Mouse (Mus musculus) CH12.LX (cell line): Measurements from ENCODE around the gene E430018J23Rik.

Experiments used
- CTCF ChIP-seq, 2 experiments: IDR thresholded peaks in 1 of 2; conservative IDR thresholded peaks in 1 of 2; 2 replicates each; pipeline ENCODE4 v1.5.1; 2011 to 2012; ENCODE audit warnings: low read depth in 2 of 2, low read length in 2 of 2, improper control_type of control experiment in 1 of 2, inconsistent platforms in 1 of 2, mild to moderate bottlenecking in 1 of 2, moderate library complexity in 1 of 2
- ELF1 ChIP-seq: IDR thresholded peaks from 2 replicates; pipeline ENCODE4 v1.6.1; 2014; ENCODE audit warnings: low read depth, mild to moderate bottlenecking, inconsistent platforms, low read length, improper control_type of control experiment
- MAX ChIP-seq: IDR thresholded peaks from 2 replicates; pipeline ENCODE4 v1.6.1; 2011; ENCODE audit warnings: low read length, improper control_type of control experiment
- NRF1 ChIP-seq: IDR thresholded peaks from 2 replicates; pipeline ENCODE4 v1.6.1; 2014; ENCODE audit warnings: low read depth, mild to moderate bottlenecking, inconsistent platforms, low read length, improper control_type of control experiment, moderate library complexity
- POLR2A ChIP-seq: IDR thresholded peaks from 2 replicates; pipeline ENCODE4 v1.6.1; 2011; ENCODE audit warnings: low read depth, mild to moderate bottlenecking, improper control_type of control experiment, low read length
- POLR2AphosphoS2 ChIP-seq: IDR thresholded peaks from 2 replicates; pipeline ENCODE4 v1.6.1; 2011; ENCODE audit warnings: low read depth, low read length, improper control_type of control experiment
- SIN3A ChIP-seq: IDR thresholded peaks from 2 replicates; pipeline ENCODE4 v1.6.1; 2012; ENCODE audit warnings: low read length, improper control_type of control experiment, inconsistent platforms
- TCF12 ChIP-seq: IDR thresholded peaks from 2 replicates; pipeline ENCODE4 v1.6.1; 2014; ENCODE audit warnings: low read depth, mild to moderate bottlenecking, inconsistent platforms, low read length, improper control_type of control experiment
- UBTF ChIP-seq: IDR thresholded peaks from 2 replicates; pipeline ENCODE4 v1.6.1; 2012; ENCODE audit warnings: low read depth, mild to moderate bottlenecking, inconsistent platforms, low read length, improper control_type of control experiment, moderate library complexity
- USF1 ChIP-seq: IDR thresholded peaks from 2 replicates; pipeline ENCODE4 v1.6.1; 2014; ENCODE audit warnings: low read depth, mild to moderate bottlenecking, inconsistent platforms, low read length, improper control_type of control experiment
- ZC3H11A ChIP-seq: IDR thresholded peaks from 2 replicates; pipeline ENCODE4 v1.6.1; 2012; ENCODE audit warnings: low read depth, mild to moderate bottlenecking, inconsistent platforms, low read length, improper control_type of control experiment
- ZNF384 ChIP-seq: IDR thresholded peaks from 2 replicates; pipeline ENCODE4 v1.6.1; 2012; ENCODE audit warnings: low read depth, low read length, improper control_type of control experiment, inconsistent platforms

DNA sequence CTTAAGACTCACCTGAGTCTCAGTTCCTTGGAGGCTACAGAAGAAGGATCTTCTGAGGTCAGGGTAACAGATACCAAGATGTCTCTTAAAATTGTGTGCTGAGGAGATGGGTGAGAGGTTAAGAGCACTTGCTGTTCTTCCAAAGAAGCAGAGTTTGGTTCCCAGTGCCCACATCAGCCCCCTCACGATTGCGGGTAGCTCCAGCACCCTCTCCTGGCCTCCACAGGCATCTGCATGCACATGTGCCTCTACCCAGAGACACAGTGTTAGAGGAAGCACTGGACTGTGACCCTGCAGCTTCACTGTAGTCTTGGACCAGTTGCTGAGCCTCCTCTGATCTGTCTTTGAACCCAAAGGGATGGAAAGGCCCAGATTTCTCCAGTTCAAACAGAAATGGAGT is 9.6 kb upstream of the E430018J23Rik start:
- TF ChIP-seq POLR2A (no peak), USF1 (no peak), SIN3A (no peak), CTCF (conservative IDR thresholded peaks at IDR 0.05 in 1 of 2, IDR thresholded peaks at IDR 0.05 in 1 of 2; ENCODE audit: low read depth in 2 of 2, low read length in 2 of 2) (peak in 1 of 2 experiments; percentile 34; a peak in 2 of 4 replicates), ELF1 (no peak), UBTF (no peak), ZNF384 (no peak), TCF12 (no peak), POLR2AphosphoS2 (no peak), ZC3H11A (no peak), NRF1 (no peak), MAX (no peak)
